Mouse (Mus musculus): ENCODE results near the gene Prkch. TPM values are rescaled to one million over a fixed set of nuclear protein-coding genes. Genes with fewer than 3 reads are reported as not detected.

The Prkch gene
- polyA plus RNA-seq, 1 experiment from 2014 or later = 0.13 TPM

DNA sequence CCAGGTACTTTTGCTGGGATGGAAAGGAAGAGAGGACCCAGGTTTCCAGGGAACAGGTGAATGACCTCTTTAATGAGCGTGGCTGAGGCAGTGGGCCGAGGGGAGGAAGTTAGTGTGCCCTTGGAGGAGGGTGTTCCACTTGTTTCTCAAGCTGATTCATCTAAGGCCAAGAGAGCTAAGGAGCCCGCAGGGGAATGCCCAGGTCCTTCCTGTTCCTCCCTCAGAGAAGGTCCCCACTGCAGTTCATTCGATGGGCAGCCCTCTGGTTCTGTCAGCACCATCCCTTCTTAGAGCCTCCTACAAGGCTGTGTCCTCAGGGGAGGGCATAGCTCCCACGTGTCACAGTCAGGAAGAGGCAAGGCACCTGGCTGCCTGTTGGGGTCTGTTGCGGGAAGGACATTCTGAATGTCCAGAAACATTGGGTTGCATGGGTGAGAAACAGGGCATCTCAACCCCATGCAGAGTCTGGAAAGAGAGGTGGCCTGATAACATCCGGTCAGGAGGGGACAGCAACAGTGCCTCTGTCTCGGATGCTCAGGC is 26.3 kb downstream of the Prkch start:
- ChIA-PET CTCF (no interaction called here), POLR2A (interaction anchor here (0.6 kb wide), 1 partner anchor 37 kb away, joined by 5 read pairs; no protein-coding TSS in a partner anchor)
- no peak for TF ChIP-seq CTCF (IDR thresholded peaks at IDR 0.05)
- ATAC-seq (no peak), DNase-seq (ENCODE audit: low read depth, low spot score) (no peak)
- peaks cover 32% of the 10 kb centered on the region for H3K27me3 ChIP-seq
- in situ Hi-C loops (cut with MboI; ENCODE audit: low pct_unique_long_range_greater_than_20kb) = no loop called here

DNA sequence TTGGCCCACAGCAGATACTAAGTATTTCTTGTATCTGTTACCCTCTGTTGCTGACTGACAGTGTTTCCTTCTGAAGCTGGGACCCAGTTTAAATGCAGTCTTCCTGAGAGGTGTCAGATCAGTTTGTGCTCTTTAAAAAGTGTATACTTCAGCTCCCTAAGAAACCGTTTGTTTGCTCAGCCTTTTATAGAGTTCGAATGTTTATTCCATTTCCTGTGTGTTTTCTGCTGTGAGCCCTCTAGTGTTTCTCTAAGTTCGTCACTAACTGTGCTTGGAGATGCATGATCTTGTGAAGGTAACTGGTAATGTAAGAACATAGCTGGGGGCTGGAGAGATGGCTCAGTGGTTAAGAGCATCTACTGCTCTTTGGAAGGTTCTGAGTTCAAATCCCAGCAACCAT is 27.1 kb downstream of the Prkch start:
- ATAC-seq = no peak
- POLR2A ChIA-PET = no interaction called here
- in situ Hi-C loops (cut with MboI; ENCODE audit: low pct_unique_long_range_greater_than_20kb) = no loop called here
- no peak for DNase-seq (ENCODE audit: low read depth, low spot score)
- no peak for TF ChIP-seq CTCF (IDR thresholded peaks at IDR 0.05)
- CTCF ChIA-PET = interaction anchor here (1.1 kb wide), 1 partner anchor 51 kb away, joined by 3 read pairs; no protein-coding TSS in a partner anchor
- H3K27me3 ChIP-seq = peaks cover 24% of the 10 kb centered on the region

DNA sequence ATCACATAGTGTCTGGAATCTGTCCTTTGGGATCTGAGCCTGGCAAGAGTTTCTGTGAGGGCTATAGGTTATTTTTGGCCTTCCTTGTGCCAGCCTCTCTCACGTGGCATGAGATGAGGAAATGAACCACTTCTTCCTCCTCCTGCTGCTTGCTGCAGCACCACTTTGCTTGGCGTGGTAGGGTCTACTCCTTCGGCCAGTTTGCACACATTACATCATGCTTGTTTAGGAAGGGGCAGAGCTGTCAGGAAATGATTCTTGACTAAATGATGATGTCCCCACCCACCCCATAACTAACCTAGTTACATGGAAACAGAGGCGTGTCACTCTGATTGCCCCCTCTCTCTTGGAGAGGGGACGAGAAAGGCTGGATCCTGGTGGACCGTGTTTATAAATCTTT is 28.6 kb downstream of the Prkch start:
- ATAC-seq (no peak), DNase-seq (ENCODE audit: low read depth, low spot score) (no peak)
- in situ Hi-C loops (cut with MboI; ENCODE audit: low pct_unique_long_range_greater_than_20kb) = no loop called here
- TF ChIP-seq CTCF (IDR thresholded peaks at IDR 0.05) = no peak
- peaks cover 11% of the 10 kb centered on the region for H3K27me3 ChIP-seq
- CTCF ChIA-PET = no interaction called here
- POLR2A ChIA-PET = no interaction called here

DNA sequence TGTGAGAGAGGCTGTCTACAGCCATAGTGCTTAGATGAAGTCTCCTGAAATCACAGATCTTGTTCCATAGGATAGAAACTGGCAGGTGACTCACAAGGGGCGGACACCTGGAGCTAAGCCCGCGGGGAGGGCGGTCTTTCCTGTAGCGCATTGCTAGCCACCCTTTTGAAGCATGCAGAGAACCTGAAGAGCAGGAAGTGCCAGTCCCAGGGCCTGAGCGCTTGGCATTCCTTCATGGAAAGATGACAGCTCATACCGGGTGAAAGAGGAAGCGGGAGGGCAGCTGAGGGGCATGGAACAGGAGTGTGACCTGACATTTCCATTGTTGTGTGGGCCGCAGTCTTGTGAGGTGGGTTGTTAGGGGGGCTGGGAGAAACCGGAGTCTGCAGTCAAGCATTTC is 33.1 kb downstream of the Prkch start:
- TF ChIP-seq CTCF (IDR thresholded peaks at IDR 0.05) = no peak
- ChIA-PET CTCF (no interaction called here), POLR2A (interaction anchor here (0.6 kb wide), 1 partner anchor 44 kb away, joined by 5 read pairs; no protein-coding TSS in a partner anchor)
- no peak for DNase-seq (ENCODE audit: low read depth, low spot score)
- no peaks in the 10 kb centered on the region for H3K27me3 ChIP-seq
- no peak for ATAC-seq
- in situ Hi-C loops (cut with MboI; ENCODE audit: low pct_unique_long_range_greater_than_20kb) = no loop called here

DNA sequence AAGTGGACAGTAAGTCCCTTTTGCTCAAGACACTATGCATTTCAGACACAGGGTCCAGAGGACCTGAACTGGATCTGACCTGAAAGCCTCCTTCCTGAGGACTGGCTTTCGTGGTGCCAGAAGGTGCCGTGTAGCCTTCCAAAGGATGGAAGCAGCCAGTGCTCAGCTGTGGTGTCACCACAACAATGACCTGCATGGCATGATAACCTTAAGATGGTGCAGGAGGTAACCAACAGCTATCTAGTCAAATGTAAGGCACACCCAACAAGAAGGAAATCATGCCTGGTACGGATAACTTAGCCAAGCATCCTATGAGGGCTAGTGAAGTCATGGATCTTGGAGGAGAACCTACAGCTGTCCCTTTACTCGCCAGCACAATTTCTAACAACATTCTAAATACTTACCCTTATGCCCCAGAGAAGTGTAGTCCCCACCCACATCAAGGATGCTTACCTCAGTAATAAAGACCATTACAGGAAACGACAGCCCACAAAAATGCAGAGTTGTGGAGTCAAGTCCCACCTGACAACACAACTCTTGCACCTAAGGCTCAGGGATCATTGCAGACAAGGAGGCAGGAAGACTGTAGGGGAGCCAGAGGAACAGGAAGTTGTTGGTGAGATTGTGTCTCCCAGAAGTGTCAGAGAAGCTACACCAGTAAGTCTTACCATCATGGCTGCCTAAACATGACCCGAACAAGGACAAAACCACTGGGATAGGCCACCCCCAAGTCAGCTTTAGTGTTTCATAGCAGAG is 40.9 kb downstream of the Prkch start:
- TF ChIP-seq CTCF (IDR thresholded peaks at IDR 0.05) = no peak
- CTCF ChIA-PET = no interaction called here
- in situ Hi-C loops (cut with MboI; ENCODE audit: low pct_unique_long_range_greater_than_20kb) = no loop called here

DNA sequence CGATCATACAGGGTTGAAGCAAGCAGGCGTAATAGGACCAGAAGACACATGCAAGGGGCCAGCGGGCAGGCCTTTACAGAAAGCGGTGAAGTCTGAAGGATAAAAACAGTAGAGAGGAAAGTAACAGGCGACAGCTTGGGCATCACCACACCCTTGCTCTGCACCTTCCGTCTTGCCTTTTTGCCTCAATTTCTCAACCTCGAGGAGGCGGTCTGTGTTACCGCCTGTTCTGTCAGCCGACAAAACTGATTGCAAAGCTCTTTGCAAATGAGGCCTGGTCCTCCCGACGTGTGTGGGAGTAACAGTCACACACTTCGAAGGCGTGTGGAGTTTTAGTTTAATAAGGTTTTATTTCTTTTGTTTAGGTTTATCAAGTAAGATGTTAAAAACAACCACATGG is 43.3 kb downstream of the Prkch start:
- no peak for DNase-seq (ENCODE audit: low read depth, low spot score)
- in situ Hi-C loops (cut with MboI; ENCODE audit: low pct_unique_long_range_greater_than_20kb) = no loop called here
- POLR2A ChIA-PET = no interaction called here
- CTCF ChIA-PET = no interaction called here
- peaks cover 12% of the 10 kb centered on the region for H3K27me3 ChIP-seq
- TF ChIP-seq CTCF (IDR thresholded peaks at IDR 0.05) = no peak
- no peak for ATAC-seq

More for the DNA sequence above, 40.9 kb downstream of the Prkch start:
- peaks cover 12% of the 10 kb centered on the region for H3K27me3 ChIP-seq
- DNase-seq (ENCODE audit: low read depth, low spot score) (no peak), ATAC-seq (no peak)
- POLR2A ChIA-PET = no interaction called here

DNA sequence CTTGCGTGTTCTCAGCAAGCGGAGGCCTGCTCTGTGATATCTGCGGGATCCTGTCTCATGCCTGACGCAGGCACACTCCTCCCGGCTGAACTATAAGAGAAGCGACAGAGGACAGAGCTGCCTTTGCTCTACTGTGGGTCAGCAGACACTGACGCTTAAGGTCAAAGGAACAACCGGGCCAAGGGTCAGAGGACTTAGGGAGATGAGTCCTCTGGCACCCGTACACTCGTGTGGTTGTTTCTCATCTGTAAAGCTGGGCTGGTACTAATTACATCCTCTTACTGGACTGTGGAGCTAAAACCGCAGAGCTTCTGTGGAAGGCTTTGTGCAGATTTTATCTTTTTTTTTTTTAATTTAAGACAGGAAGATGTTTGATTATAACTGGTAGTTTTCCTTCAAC is 46.0 kb downstream of the Prkch start:
- ATAC-seq (no peak), DNase-seq (ENCODE audit: low read depth, low spot score) (no peak)
- in situ Hi-C loops (cut with MboI; ENCODE audit: low pct_unique_long_range_greater_than_20kb) = no loop called here
- TF ChIP-seq CTCF (IDR thresholded peaks at IDR 0.05) = no peak
- no peaks in the 10 kb centered on the region for H3K27me3 ChIP-seq
- POLR2A ChIA-PET = no interaction called here
- CTCF ChIA-PET = no interaction called here

DNA sequence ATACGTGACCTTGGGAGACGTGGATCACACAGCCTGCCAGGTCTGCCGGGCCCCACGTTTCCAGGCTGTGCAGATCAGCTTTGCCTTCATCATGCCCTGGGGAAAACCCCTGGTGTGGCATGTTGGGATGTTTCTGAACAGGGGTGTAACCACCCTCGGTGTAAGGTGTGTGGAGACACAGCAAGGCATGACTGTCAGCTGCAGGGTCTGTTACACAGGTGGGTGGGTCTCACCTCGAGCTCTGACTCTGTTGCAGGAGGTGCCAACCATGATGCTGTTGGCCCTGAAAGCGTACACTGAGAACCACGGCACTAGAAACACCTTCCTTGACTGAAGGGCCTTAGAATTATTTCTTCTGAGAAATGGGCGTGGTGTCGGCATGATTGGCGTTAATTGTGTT is 46.6 kb downstream of the Prkch start:
- DNase-seq (ENCODE audit: low read depth, low spot score) (no peak), ATAC-seq (no peak)
- in situ Hi-C loops (cut with MboI; ENCODE audit: low pct_unique_long_range_greater_than_20kb) = no loop called here
- CTCF ChIA-PET = no interaction called here
- TF ChIP-seq CTCF (IDR thresholded peaks at IDR 0.05) = no peak
- POLR2A ChIA-PET = no interaction called here
- H3K27me3 ChIP-seq = no peaks in the 10 kb centered on the region

DNA sequence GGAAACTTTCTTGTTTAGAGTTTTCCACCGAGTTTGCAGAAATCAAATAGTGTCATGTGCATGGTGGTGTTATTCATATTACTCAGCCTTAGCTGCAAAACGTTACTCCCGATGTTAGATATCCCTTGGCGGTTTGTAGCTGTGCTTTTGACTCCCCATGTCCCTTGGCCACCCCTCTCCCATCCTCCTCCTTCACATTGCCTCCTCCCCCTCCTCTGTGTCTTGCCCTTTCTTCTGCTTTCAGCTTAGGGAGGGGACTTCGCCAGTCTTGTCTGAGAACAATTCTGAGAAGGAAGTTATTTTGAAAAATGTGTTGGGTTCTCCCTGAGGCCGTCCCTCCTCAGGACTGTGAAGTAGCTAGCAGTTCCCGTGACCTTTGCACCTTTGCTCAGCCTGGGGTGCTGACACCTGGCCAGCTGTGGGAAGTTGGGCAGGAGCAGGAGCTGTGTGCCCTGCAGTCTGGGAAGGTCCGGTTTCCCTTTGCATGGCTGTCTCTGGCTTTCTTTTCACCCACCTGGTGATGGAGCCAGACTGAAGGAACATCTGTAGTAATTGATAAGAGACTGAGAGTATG is 48.2 kb downstream of the Prkch start:
- no peak for ATAC-seq
- in situ Hi-C loops (cut with MboI; ENCODE audit: low pct_unique_long_range_greater_than_20kb) = no loop called here
- no peak for TF ChIP-seq CTCF (IDR thresholded peaks at IDR 0.05)
- DNase-seq (ENCODE audit: low read depth, low spot score) = no peak
- ChIA-PET POLR2A (no interaction called here), CTCF (no interaction called here)
- peaks cover 11% of the 10 kb centered on the region for H3K27me3 ChIP-seq

DNA sequence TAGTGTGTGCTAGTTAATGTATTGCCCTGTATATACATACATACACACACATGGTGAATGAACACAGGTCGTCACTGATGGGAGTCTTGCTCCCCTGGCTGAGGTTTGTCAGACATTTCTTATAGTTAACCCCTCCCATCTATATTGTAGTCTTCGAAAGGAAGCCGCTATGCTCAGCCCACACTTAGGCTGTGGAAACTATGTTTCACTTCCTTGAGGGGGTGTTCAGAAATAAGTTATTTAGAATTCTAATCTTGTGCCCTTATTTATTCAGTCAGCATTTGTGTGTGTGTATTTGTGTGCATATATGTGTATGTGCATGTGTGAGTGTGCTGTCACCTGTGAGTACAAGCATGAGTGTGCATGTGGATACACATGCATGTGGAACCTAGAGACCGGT is 49.1 kb downstream of the Prkch start:
- H3K27me3 ChIP-seq = peaks cover 16% of the 10 kb centered on the region
- no peak for ATAC-seq
- no peak for TF ChIP-seq CTCF (IDR thresholded peaks at IDR 0.05)
- ChIA-PET CTCF (no interaction called here), POLR2A (no interaction called here)
- in situ Hi-C loops (cut with MboI; ENCODE audit: low pct_unique_long_range_greater_than_20kb) = no loop called here
- DNase-seq (ENCODE audit: low read depth, low spot score) = no peak

DNA sequence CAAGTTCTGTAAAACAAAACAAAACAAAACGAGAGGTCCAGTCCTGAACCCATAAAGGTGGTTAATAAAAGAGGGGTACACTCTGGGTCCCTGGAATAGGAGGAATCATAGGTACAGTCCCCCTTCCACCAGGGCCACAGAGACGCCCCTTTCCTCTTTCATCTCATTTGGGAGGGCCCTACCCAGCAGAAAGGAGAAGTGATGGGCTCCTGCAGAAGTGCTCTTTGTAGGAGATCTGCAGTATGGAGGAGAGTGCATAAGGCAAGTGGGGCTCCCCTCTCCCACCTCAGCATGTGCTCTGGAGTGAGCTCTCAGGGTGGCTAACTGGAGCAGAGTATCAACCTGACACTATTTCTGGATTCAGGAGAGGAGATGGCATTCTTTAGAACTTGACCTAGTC is 55.0 kb downstream of the Prkch start:
- in situ Hi-C loops (cut with MboI; ENCODE audit: low pct_unique_long_range_greater_than_20kb) = no loop called here
- no peak for ATAC-seq
- H3K27me3 ChIP-seq = peaks cover 42% of the 10 kb centered on the region
- no peak for TF ChIP-seq CTCF (IDR thresholded peaks at IDR 0.05)
- ChIA-PET POLR2A (no interaction called here), CTCF (no interaction called here)
- DNase-seq (ENCODE audit: low read depth, low spot score) = no peak
